Mouse (Mus musculus): ENCODE measurements around the gene Swt1. TPM values are rescaled to one million over a fixed set of nuclear protein-coding genes. Genes with fewer than 3 reads are reported as not detected.

Swt1 gene
- polyA plus RNA-seq, 1 experiment from 2014 or later, result 11.5 TPM

DNA sequence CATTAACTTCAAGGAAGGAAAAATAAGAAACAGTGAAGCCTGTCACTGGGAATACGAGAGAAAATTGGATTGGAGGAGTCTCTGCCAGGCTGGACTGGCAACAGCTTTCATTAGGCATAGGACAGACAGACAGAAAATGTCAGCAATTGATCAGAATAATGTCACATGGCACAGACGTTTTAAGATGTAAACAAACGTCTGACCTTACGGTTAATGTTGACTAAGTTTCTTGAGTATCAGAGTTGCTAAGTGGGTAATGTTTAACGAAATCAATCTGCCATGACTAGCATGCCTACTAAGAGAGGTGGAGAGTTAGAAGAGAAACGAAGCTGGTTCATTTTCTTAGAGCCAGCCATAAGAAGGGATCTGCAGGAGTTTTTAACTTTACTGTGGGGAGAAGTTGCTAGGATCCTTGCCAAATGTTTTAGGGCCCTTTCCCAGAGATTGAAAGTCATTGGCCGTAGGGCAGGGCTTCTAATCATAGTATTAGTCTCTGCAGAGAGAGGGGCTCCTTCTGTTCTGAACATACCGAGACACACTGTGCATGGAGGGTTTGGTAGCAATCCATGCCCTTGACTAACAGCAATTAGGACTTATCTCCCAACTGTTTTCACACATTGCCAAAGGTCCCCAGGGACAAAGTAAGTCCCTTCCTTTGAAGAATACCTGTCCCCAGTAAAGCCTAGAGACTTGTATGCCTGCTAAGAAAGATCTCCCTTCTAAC is 86.8 kb downstream of the Swt1 start:
- Histone ChIP-seq H3K9ac (no peak overlapping the region), H3K4me3 (no peak overlapping the region), H3K4me1 (replicated peaks) (peaks cover 28% of the 10 kb centered on the region), H3K36me3 (no peaks in the 10 kb centered on the region), H3K27ac (replicated peaks) (no peak overlapping the region), H3K4me2 (no peak overlapping the region), H3K9me3 (no peaks in the 10 kb centered on the region), H3K27me3 (no peaks in the 10 kb centered on the region)
- WGBS, result 73% methylated on average over 8 of the region's 8 CpGs
- no peak for ATAC-seq (ENCODE audit: low FRiP score, low read depth)

DNA sequence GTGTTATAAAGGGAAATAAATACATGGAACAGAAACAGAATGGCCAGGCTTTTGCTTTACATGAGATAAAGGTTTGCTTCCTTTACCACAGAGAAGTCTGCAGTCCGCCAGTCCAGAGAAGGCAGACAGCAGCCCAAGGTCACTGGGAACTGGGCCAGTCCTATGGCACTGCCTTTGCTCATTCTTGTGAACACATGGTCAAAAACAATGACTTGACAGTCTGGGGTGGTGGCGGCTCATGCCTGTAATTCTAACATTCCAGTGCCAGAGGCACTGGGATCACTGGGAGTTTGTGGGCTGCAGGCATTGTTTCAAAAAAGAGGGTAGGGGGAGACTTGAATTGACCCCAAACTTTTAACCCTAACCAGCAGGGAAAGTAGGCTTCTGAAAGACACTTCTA is 89.3 kb downstream of the Swt1 start:
- H3K27me3 ChIP-seq, result no peaks in the 10 kb centered on the region
- H3K4me3 ChIP-seq, result no peak overlapping the region
- no peaks in the 10 kb centered on the region for H3K36me3 ChIP-seq
- WGBS, result 30% methylated on average over 2 of the region's 2 CpGs
- H3K9ac ChIP-seq, result no peak overlapping the region
- no peak overlapping the region for H3K27ac ChIP-seq (replicated peaks)
- peaks cover 20% of the 10 kb centered on the region for H3K4me1 ChIP-seq (replicated peaks)
- no peak overlapping the region for H3K4me2 ChIP-seq
- no peak for ATAC-seq (ENCODE audit: low FRiP score, low read depth)
- H3K9me3 ChIP-seq, result no peaks in the 10 kb centered on the region

DNA sequence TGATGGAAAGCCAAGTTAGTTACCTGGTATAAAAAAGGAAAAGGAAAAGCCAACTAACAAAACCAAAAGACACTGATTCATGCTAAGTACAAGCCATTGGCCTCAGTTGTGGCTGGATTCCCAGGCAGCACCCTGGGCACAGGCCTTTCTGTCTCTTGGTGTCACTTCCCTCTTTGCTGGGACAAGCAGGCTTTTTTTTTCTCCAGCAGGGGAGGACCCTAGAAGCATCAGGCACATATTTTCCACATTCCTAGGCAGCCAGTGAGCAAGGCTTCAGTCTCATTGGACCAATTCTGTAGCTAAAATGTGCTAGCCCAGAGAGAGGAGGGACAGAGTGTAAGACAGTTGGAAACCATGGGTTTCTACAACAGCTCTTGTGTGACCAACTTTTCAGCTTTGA is 90.0 kb downstream of the Swt1 start:
- Histone ChIP-seq H3K27me3 (no peaks in the 10 kb centered on the region), H3K36me3 (no peaks in the 10 kb centered on the region), H3K9me3 (no peaks in the 10 kb centered on the region)

DNA sequence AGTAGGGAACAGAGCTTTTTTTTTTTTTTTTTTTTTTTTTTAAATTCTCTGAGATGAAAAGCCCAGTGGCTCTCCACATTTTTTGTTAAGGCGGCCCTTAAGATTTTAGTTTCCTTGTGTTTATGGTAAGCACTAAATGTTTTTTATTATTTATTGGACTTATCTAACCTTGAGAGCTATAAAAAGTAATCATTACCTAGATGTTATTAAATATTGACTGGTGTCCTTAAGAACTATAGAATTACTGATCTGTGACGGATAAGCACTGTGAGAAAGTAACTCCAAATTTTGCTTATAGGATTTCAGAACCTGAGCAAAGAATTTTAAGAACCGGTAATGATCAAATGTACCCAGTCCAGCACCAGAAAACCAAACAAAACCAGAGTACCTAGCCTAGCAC is 95.4 kb downstream of the Swt1 start:
- H3K27me3 ChIP-seq, result no peaks in the 10 kb centered on the region
- 95% methylated on average over 3 of the region's 3 CpGs for WGBS
- H3K27ac ChIP-seq (replicated peaks), result no peak overlapping the region
- ATAC-seq (ENCODE audit: low FRiP score, low read depth), result no peak
- no peaks in the 10 kb centered on the region for H3K4me1 ChIP-seq (replicated peaks)
- no peaks in the 10 kb centered on the region for H3K9me3 ChIP-seq
- H3K4me2 ChIP-seq, result no peak overlapping the region
- no peak overlapping the region for H3K9ac ChIP-seq
- no peaks in the 10 kb centered on the region for H3K36me3 ChIP-seq
- H3K4me3 ChIP-seq, result no peak overlapping the region

More for the DNA sequence above, 90.0 kb downstream of the Swt1 start:
- ATAC-seq (ENCODE audit: low FRiP score, low read depth), result no peak
- peaks cover 16% of the 10 kb centered on the region for H3K4me1 ChIP-seq (replicated peaks)
- H3K27ac ChIP-seq (replicated peaks), result no peak overlapping the region
- no peak overlapping the region for H3K4me3 ChIP-seq
- H3K9ac ChIP-seq, result no peak overlapping the region
- H3K4me2 ChIP-seq, result no peak overlapping the region

DNA sequence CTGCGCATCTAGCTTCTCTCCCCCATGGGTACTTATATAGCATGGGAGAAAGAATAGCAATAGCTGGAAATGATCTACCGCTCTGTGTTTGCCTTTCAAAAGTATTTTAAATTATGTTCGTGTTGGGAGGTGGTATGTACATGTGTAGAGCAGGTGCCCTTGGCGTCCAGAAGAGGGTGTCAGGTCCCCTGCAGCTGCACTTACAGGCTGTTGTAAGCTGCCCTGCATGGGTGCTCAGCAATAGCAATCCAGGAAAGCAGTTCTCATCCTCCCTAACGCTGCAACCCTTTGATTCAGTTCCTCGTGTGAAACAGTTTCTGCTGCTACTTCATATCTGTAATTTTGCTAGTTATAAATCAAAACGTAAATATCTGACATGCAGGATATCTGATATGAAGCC is 98.7 kb downstream of the Swt1 start:
- WGBS, result 85% methylated on average over 7 of the region's 7 CpGs
- Histone ChIP-seq H3K27me3 (no peaks in the 10 kb centered on the region), H3K4me2 (no peak overlapping the region), H3K27ac (replicated peaks) (no peak overlapping the region), H3K36me3 (no peaks in the 10 kb centered on the region), H3K4me3 (no peak overlapping the region), H3K9ac (no peak overlapping the region), H3K9me3 (no peaks in the 10 kb centered on the region), H3K4me1 (replicated peaks) (no peaks in the 10 kb centered on the region)
- no peak for ATAC-seq (ENCODE audit: low FRiP score, low read depth)

DNA sequence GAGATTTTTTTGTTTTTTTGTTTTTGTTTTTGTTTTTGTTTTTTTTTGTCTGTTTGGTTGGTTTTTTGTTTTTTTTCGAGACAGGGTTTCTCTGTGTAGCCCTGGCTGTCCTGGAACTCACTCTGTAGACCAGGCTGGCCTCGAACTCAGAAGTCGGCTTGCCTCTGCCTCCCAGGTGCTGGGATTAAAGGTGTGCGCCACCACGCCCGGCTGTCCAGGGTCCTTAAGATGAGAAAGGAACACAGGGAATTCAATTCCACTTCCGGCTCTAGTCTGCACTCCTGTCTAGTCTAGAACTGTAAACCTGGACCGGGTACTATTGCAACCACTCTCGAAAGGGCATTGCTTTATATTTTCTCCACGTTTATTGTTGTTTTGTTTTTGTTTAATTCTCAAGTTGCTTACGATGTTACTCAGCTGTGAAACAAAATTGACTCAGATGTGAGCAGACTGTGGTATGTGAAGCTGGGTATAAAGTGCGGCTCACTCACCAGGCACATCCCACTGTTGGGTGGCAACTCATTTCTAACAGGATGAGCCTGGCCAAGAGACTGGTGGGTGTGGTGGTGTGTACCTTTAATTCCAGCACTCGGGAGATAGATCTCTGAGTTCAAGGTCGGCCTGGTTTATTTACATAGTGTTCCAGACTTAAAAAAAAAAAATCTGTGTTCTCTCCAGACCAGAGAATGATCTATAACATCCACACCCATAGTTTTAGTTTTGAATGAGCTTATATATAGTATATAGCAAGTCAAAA is 99.7 kb downstream of the Swt1 start:
- WGBS, result 92% methylated on average over 14 of the region's 14 CpGs
- no peak overlapping the region for H3K9ac ChIP-seq
- H3K4me1 ChIP-seq (replicated peaks), result no peaks in the 10 kb centered on the region
- no peak overlapping the region for H3K4me2 ChIP-seq
- no peak for ATAC-seq (ENCODE audit: low FRiP score, low read depth)
- H3K27me3 ChIP-seq, result no peaks in the 10 kb centered on the region
- no peaks in the 10 kb centered on the region for H3K9me3 ChIP-seq
- H3K27ac ChIP-seq (replicated peaks), result no peak overlapping the region
- H3K4me3 ChIP-seq, result no peak overlapping the region
- H3K36me3 ChIP-seq, result no peaks in the 10 kb centered on the region

DNA sequence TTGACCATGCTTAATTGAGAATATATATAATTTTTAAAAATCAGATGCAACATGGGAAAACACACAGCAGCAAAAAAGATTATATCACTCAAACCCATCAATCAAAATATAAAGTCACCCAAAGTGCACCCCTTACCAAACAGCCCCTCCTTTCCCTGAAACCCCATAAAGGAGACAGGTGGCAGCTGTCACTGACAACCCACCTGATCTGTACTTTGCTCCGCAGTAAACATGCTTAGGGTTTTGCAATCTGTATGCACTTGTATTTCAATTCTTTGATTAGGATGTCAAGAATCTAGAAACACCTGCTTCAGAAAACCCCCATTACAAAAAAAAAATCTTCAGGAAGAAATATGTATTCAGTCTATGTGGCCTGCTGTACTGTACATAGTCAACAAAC is 102.9 kb downstream of the Swt1 start:
- Histone ChIP-seq H3K9ac (no peak overlapping the region), H3K9me3 (no peaks in the 10 kb centered on the region), H3K27ac (replicated peaks) (no peak overlapping the region), H3K4me2 (no peak overlapping the region), H3K36me3 (no peaks in the 10 kb centered on the region), H3K4me3 (no peak overlapping the region), H3K27me3 (no peaks in the 10 kb centered on the region), H3K4me1 (replicated peaks) (no peaks in the 10 kb centered on the region)
- ATAC-seq (ENCODE audit: low FRiP score, low read depth), result no peak
- 93% methylated on average over 1 of the region's 1 CpGs for WGBS

DNA sequence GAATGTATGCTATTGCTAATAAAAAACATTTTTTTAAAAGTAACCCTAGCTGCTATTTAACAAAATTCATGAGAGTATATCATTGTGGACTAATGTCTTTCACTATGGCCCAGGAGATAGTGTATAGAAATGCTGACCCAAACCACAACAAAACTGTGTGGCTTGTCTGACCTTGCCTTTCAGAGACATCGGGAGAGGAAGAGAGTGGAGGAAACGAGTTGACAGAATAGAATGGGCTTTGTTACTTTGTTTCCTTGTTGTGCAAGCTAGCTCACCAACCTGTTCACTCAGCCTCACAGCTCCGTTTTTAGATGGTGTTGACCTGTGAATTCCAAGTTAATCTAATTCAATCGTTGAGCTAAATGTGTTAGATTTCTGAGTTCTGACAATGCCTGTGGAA is 107.8 kb downstream of the Swt1 start:
- Histone ChIP-seq H3K4me1 (replicated peaks) (no peaks in the 10 kb centered on the region), H3K4me2 (no peak overlapping the region), H3K27ac (replicated peaks) (no peak overlapping the region), H3K4me3 (no peak overlapping the region), H3K9me3 (no peaks in the 10 kb centered on the region), H3K9ac (no peak overlapping the region), H3K36me3 (no peaks in the 10 kb centered on the region), H3K27me3 (no peaks in the 10 kb centered on the region)
- 69% methylated on average over 4 of the region's 4 CpGs for WGBS
- ATAC-seq (ENCODE audit: low FRiP score, low read depth), result no peak

DNA sequence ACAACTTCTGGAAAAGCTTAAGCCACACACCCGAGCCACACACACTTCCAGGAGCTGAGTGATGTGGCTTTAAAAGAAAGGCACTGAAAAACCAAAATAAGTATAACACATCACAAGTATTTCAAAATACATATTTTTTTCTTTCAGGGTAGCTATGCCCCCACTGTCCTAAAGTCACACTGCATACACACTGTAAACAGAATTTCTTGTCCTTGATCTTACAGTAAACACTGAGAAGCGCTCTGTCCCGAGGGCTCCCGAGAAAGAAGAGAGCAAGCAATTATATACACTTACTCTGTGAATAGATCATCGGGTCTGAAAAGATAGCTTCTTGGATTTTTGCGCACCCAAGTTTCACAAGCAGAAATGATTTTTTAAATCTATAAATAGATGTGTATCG is 109.0 kb downstream of the Swt1 start:
- no peak overlapping the region for H3K27ac ChIP-seq (replicated peaks)
- 85% methylated on average over 7 of the region's 7 CpGs for WGBS
- H3K4me3 ChIP-seq, result no peak overlapping the region
- no peaks in the 10 kb centered on the region for H3K9me3 ChIP-seq
- no peak for ATAC-seq (ENCODE audit: low FRiP score, low read depth)
- no peaks in the 10 kb centered on the region for H3K27me3 ChIP-seq
- H3K9ac ChIP-seq, result no peak overlapping the region
- H3K4me2 ChIP-seq, result no peak overlapping the region
- no peaks in the 10 kb centered on the region for H3K4me1 ChIP-seq (replicated peaks)
- no peaks in the 10 kb centered on the region for H3K36me3 ChIP-seq

Small RNA genes lying within 50 kb of the gene (microRNA-seq; reads per million reads assigned to microRNA genes)
- gene Mir7682, result 1.1 reads per million

Other genes starting within 250 kb of the Swt1 start
- gene Gm47985, start 245.9 kb downstream of the Swt1 start, polyA plus RNA-seq (2015; fragmentation: Nextera tagmentation; extraction: Ambion mirVana), result not detected in 2 replicates
- not detected in 2 replicates for gene Gm8947, start 236.1 kb downstream of the Swt1 start, polyA plus RNA-seq (2015; fragmentation: Nextera tagmentation; extraction: Ambion mirVana)
- not detected in 2 replicates for gene Gm47995, start 230.0 kb downstream of the Swt1 start, polyA plus RNA-seq (2015; fragmentation: Nextera tagmentation; extraction: Ambion mirVana)
- not detected in 2 replicates for gene 3110040M04Rik, start 224.3 kb downstream of the Swt1 start, polyA plus RNA-seq (2015; fragmentation: Nextera tagmentation; extraction: Ambion mirVana)
- not detected in 2 replicates for gene Gm47996, start 218.3 kb downstream of the Swt1 start, polyA plus RNA-seq (2015; fragmentation: Nextera tagmentation; extraction: Ambion mirVana)
- gene Ivns1abp, start 84.0 kb downstream of the Swt1 start, polyA plus RNA-seq (2015; fragmentation: Nextera tagmentation; extraction: Ambion mirVana), result 223 and 225 TPM in 2 replicates
- 44.9 and 45.1 TPM in 2 replicates for gene Trmt1l, start 87 bp upstream of the Swt1 start, polyA plus RNA-seq (2015; fragmentation: Nextera tagmentation; extraction: Ambion mirVana)
- gene Rnf2, start 72.5 kb upstream of the Swt1 start, polyA plus RNA-seq (2015; fragmentation: Nextera tagmentation; extraction: Ambion mirVana), result 88.1 and 98.9 TPM in 2 replicates
- gene Fam129a, start 142.7 kb upstream of the Swt1 start, polyA plus RNA-seq (2015; fragmentation: Nextera tagmentation; extraction: Ambion mirVana), result 0.94 and 0.96 TPM in 2 replicates

Measured in hindbrain, embryonic 15.5 days (tissue).